Mouse (Mus musculus): Measurements from ENCODE around the gene Sorl1.
A peak's percentile ranks its signal among the peaks of the same experiment; 100 is the strongest.

Sorl1 gene

DNA sequence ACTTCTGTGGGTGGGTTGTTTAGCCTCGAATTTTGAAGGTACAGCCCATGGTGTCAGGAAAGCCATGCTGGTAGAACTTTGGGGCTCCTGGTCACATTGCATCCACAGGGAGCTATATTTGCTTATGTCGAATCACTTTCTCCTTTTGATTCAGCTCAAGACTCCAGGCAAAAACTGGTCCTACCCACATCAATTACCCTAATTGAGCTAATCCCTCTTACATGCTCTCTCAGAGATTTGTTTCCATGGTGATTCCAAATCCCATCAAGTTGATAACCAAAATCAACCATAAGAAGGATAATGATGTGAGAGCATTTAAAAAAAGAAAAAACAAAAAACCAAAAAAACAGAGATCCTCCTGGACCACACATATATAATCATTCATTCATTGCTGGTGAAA lies 75.6 kb downstream of the Sorl1 start:
- no peak for DNase-seq

DNA sequence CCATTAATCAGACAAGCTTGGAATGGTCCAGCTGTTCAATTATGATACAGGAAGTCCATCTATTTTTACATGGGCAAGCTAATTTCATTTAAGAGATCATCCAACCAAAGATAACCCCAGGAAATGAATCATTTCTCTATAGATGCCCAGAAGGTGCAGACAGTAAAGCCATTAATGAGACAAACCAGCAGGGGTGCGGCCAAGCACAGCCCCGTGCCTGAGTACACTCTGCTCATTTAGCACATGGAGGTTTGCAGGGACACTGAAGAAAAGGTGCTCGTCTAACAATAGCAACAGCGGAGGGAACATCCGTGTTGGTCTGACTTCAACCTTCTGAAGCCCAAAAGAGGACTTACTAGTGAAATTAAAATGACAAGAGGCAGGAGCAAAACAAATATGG lies 76.3 kb downstream of the Sorl1 start:
- no peak for DNase-seq

DNA sequence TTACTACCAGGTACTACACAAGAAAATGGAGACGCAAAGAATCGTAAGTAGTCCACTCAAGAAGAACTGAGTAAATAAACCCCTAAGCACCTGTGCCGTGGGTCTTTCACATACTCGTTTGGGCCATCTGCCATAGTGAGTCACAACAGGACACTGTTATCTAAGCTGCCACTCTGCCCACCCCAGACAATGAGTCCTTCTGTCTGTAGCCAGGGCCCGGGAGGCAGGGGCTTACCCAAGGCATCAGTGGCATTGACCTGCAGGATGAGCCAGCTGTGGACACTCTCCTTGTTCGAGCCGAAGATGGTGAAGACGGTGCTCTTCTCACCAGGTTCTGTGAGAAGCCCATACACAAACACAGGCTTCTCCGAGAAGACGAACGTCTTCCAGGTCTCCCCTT lies 77.8 kb downstream of the Sorl1 start:
- no peak for DNase-seq

DNA sequence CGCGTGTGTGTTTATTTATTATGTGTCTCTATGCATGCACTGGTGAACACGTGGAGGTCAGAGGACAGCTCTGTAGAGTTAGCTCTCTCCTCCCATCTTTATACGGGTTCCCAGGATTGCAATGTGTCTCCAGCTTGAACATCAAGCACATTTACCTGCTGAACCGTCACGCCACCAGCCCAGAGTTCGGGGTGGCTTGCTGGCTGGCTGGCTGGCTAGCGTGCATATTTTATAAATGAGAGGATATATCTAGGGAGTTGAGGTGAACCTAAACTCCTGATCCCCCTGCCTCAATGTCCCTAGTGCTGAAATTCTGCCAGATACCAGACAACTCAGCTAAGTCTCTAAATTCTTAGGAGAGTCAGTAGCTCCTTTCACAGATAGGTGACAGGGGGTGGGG lies 79.4 kb downstream of the Sorl1 start:
- DNase-seq = no peak

DNA sequence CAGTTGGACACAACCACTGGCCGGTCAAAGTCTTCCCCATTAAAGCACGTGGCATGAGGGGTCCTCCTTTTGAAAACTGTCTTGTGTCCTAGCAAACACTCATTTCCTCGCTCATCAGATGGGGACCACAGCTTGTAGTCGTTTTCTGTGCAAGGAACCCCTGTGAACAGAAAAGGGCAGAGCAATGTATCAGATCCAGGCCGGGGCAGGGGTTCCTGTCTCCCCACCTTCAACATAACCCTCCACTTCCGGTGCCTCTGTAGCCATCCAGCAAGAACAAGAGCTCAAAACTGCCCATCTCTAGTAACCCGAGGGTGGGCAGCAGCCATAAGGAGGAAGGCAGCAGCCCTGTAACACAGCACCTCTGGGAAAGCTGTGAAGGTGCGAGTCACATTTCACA lies 80.2 kb downstream of the Sorl1 start:
- no peak for DNase-seq

DNA sequence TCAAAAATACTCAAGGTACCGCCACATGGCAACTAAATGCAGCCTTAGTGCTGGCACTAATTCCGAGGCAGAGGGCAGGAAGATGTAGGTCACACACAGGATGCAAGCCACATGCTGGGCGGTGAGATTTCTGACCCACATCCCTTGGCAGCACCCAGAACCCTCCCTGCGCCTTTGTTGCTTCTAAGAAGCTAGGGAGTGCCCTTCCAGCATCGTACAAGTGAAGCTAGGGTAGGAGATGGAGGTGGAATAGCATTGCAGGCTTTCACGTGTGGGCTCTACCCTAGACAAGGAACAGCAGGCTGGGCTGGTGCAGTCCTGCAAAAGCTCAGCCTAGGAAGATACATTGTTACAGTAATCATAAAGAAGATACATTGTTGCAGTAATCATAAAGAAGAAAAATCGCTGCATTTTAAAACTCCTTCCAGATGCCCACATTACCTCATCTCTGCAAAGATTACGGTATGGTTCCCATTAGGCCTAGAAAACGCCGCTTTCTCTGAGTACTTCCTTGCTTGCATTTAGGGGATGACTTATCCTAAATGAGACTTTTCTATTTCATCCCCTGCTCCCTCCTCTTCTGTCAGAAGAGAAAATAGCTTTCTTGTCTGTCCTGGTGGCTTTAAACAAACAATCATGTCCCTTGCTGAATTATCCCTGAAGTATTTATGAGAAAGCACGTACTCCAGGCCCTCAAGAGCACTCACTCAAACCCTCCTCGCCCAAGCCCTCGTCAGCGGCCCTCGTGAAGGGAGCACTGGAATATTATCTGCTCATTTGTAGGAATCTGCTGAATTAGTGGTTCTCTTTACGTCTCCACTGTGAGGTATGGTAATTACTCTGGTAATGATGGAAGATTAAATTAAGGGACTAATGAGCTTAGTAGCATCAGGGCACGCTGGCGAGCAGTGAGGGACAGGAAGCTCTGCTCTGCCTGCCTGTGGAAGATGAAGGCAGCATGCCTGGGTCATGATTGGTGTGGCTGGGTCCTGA lies 84.8 kb downstream of the Sorl1 start:
- DNase-seq = no peak

DNA sequence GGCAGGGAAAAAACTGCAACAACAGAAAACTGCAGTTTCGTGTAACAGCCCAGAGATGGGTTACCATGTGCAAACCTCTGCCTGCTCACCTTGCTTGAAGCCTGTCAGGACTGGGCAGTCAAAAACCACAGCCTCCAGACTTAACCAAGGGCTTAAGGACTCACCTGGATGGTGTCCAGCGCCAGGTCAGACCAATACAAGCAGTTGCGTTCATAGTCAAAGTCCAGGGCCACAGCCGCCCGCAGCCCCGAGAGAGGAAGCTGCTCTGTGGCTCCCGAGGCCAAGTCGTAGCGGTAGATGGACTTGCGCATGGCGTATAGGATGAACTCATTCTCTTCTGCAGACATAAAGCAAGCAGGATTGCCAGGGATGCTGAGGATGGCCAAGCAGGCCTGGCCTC lies 87.2 kb downstream of the Sorl1 start:
- no peak for DNase-seq

DNA sequence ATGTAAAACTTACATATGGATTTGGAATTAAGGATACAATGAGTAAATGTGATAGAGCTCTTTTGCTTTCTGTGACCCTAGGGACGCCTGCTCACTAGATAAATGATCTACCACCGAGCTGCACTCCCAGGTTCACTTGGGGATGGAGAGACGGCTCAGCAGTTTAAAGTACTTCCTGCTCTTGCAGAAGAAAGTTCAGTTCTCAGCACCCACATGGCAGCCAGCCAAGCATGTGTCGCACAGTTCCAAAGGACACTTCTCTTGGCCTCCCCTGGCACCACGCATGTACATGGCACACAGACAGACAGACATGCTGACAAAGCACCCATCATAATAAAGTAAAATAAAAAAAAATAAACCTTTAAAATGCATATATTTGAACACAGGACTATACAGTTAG lies 88.1 kb downstream of the Sorl1 start:
- DNase-seq = peak; percentile 35 to 55

DNA sequence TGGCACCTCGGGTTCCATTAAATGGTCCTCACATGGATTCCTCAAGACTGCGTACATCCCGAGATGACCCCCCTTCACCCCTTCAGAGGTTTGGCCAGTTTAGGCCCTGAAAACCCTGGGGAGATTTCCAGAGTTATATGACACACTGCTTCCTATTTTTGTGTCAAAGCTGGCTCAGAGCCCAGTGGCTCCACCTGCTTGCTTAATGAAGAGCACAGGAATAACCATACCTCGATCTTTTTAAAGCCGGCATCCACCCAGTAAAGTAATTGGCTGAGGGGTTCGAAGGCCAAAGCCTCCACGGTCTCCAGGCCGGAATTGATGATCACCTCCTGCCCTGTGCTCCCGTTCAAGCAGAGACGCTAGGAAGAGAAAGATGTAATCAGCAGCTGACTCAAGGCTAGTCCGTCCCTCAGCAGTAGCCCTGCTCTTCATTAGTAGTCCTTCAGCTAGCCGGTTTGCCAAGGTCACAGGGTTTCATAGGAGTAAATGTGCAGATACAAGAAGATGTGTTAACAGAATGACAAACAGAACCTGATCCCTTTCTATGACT lies 88.8 kb downstream of the Sorl1 start:
- no peak for DNase-seq

DNA sequence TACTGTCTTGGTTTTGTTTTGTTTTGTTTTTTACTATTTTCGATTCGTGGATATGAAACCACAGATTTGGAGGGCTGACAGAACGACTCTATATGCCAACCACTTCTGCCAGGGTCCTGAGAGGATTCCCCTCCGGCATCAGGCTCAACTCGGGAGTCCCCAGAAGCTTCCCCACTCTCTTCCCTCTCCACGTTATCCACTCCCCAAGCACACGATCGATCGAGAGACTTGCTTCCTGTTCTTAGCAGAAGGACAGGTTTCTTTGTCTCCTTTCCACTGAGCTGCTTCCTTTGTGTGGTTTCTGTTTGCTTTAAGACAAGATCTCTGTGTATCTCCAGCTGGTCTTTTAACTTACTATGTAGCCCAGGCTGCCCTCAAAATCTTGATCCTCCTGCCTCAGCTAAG lies 90.0 kb downstream of the Sorl1 start:
- no peak for DNase-seq

DNA sequence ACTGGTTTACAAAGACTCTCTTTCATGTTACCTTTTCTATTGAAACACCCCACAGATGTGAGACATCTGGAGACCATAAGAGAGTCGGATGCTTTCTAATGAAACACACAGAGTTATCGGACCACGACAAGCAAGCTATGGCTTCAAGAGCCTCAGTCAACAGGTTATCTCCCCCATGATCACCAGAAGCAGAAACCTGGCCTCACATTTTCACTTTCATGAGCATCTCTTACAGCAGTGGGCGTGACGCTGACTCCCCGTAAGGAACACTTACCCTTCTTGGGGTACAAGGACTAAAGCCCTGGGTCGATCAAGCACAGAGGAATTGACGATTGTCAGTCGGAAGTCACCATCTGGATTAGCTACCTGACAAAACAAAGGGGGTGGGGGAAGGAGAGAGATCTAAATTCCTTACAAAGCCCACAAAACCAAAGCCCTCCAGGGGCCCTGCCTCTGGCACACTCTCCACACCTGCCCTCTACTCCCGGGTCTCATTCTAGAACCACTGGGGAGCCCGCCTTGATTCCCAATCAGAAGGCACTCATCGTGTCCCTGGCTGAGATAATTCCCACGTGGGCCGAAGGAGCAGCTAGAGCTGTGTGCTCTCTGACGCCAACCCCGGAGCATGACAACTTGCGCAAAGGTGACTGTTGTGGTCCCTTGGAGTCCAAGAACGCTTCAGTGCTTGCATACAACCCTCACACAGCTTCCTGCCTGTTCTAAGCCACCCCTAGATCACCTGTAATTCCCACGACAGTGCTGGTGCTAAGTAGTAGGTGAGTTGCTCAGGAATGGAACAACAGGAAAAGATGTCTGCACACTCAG lies 90.6 kb downstream of the Sorl1 start:
- DNase-seq = no peak

DNA sequence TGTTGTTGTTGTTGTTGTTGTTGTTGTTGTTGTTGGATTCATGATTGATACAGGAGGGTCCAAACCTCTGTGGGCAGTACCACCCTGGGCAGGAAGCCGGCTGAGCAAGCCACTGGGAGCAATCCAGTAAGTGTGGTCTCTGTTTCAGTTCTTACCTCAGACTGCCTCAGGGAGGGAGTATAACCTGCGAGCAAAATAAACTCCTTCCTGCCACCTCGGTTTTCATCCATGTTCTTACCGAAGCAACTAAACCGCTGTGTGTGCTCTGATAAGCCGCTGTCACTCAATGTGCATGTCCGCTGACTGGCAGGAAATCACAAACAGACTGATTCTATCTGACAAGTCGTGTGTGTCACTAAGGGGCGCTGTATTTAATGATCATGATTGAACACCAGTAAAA lies 91.7 kb downstream of the Sorl1 start:
- no peak for DNase-seq

DNA sequence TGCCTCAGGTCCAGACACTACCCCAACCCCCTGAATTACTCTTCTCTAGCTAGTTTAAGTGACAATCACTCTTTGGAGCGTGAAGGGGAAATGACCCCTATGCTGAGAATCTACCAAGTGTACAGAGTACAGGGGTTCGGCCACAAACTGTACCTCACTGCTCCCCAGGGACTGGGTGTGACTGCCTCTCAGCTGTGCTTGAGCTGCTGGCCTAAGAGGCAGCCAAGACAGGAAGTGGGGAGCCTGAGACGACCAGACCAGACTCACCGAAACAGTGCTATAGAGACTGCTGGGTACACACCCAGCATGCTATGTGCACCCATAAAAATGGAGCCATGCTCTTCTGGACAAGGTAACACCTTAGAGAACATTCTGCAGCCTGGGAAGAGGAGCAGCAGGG lies 95.3 kb downstream of the Sorl1 start:
- peak; percentile 22 to 53 for DNase-seq

DNA sequence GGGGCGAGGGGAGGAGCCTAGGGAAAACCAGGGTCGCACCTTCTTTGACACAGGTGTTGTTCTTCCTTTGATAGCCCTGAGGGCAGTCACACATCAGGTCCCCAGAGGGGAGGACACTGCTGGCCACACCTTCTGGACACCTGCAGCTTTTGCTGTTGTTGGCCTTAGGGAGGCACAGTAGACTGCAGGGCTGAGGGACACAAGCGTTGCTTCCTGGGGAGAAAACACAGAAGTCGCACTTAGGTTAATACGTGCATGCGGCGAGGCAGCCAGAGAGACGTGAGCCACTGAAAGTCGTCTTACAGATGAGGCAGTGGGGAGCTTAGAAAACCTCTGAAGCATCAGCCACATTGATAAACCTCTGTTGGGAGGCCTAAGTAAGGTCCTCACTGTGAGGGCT lies 99.8 kb downstream of the Sorl1 start:
- no peak for DNase-seq

DNA sequence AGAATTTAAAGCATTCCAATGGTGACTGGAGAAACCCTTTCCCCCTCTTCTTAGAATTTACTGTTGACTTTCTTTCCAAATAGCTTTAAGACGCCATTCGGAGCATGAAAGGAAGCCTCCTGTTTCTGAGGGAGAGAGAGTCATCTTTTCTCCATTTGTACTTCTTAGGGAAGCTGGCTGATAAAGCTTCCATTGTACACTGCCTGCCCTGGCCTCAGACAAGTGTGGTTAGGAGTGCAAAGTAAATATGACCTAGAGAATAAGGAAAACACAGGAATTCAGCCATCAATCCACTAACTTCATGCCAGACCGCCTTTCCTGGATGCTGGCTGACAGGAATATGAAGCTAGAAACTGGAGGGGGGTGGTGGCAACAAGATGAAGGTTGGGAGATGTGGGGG lies 100.7 kb downstream of the Sorl1 start:
- DNase-seq = no peak

DNA sequence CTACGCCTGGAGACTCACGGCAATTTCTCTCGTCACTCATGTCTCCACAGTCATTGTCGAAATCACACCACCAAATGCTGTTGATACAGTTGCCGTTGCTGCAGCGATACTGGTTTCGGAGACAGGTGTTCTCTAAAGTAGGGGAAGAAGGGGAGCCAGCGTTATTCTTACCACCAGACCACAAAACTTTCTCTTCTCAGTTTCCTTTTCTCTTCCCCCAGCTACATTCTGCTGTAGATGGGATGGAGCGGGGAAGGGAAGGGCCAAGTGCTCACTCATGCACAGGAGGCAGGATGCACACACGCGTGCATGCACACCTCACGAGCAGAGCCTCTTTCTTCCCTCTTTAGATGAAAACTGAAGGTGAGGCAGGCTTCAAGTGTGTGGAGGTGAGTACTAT lies 101.8 kb downstream of the Sorl1 start:
- DNase-seq = no peak

DNA sequence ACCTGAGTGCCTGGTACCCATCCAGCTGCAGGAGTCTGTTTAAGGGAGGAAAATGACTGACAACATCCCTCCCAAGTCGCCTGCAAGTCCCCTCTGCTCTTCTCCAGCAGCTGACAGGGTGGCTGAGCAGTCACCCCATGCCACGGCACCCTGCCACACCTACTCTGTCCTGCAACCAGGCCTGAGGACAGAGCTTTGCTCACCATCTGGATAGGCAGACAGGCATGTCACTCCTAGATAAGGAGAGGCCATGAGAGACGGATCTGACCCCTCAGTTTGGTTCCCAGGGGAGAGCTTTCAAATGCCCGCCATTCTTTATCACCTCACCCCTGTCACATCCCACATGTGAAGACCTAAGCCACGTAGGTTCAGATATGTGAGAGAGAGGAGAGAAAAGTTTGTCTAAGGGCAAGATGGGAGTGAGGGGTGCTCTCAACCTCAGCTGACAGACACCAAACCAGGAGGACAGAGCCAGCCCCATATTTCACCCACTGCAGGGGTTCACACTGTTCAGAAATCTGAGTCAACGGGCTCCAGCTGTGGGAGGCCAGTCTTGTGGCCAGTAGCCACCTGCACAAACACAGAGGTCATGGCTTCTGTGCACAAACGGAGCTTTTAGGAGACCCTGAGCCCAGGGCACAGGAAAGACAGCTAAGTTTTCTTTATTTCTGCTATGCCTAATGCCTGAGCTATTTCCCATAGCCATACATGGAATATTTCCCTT lies 104.6 kb downstream of the Sorl1 start:
- DNase-seq = no peak

DNA sequence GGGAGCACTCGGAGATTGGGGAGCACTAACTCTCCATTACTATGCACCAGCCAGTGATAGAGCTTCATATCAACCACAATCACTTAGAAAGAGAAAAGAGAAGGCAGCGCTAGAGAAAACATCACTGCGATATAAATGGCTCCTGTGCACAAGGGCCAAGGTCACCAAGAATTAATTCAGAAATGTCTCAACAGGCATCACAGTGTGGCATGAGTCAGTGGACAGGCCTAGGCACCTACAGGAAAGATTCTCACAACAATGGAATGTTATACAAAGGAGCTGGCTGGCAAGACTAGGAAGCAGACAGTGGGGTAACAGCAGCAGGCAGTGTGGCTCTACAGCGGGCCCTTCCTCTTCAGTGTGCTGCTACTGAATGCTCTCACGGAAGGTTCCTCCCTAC lies 115.6 kb downstream of the Sorl1 start:
- no peak for DNase-seq

DNA sequence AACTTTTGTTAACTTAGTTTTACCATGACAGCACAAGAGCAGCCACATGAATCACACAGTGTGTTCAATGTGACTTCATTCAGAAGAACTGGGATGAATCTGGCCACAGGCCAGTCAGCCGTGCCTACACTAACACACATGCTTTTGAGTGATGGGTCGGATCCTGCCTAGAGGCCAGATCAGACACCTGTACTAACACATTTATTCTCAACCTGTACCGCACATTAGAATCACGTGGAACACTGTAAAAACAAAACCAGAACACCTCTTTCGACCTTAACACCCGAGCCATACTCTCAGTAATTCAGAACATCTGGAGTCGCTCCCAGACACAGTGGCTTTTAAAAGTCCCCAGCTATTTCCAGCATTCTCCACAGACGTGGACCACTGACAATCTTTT lies 119.0 kb downstream of the Sorl1 start:
- DNase-seq = no peak

DNA sequence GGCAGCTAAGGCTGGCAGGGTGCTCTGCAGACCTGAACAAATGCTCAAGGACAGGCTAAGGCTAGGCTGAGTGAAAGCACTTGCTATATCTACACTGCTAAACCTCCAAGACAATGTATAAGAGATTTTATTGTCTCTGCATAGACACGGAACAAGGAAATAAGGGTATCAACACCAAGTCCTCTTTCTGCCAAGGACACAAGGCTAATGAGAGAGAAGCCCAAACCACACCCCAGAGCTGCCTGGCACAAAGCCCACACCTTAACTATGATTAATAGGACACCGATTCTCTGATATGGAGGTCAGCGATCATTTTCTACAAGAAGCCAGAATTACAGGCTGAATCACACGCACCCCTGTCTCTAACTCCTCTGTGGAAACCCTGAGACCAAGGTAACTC lies 120.0 kb downstream of the Sorl1 start:
- no peak for DNase-seq

DNA sequence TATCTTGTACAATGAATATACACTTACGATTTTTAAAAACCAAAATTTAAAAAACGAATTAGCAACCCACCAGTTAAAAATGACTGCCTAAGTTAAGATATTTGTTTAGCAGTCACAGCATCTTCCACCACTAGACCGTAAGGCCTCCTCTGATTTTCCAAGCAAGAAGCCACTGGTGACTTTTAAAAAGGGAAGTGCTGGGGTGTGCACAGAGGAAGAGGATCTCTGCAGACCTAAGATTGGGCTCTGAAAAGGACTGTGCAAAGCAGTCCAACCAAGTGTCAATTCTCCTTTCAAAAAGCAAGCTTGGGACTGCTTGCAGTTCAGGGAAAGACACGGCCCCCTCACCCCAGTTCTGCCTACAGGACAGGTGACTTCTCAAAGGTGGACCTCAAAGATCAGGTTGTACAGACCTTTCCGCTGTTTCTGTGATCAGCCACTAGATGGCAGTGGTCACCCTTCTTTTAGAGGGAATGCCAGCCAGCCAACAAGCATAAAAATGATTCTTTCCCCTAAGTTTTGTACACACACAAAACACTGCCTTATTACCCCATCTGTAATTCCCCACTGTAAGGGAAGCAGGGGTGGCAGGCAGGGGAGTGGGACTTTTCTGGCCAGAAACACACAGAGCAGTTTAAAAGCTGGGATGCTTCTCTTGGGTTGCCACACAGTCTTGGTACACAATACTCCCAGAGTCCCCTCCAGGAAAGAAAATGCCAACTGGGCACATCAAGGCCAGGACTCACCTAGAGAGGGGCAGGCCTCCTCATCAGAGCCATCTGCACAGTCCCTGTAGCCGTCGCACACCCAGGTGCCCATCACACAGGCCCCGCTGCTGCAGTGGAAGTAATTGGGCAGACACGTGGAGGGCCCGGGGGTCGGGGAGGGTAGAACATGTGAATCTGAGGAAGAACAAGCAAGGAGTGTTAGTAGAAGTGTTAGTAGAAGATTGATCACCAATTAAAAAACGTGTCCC lies 124.3 kb downstream of the Sorl1 start:
- DNase-seq = peak in 1 of 2 experiments; percentile 58

DNA sequence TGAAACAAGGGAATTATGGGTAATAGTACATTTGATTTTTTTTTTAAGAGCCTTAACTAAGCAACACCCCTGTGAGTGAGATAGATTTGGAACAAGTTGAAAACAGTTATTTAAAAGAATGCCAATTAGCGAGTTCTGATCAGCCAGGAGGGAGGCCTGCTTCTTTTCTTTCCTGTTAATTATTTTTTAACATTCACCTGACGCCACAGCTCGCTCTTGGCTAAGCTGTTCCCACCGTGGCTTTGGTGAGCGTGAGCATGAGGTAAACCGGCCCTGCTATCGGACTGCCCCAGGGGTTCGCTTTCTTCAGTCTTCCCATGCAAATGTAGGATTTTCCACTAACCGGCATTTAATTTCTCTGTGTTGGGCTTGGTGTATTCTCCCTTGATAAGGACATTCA lies 128.8 kb downstream of the Sorl1 start:
- no peak for DNase-seq

Data from lung, postnatal 4 days (tissue).